Mouse (Mus musculus) stomach, embryonic 16.5 days (tissue): Measurements from ENCODE around the gene Atp9a. TPM values are rescaled to one million over a fixed set of nuclear protein-coding genes. Genes with fewer than 3 reads are reported as not detected.
A peak's percentile ranks its signal among the peaks of the same experiment; 100 is the strongest.

Experiments used
- ATAC-seq: fragments of 200-750 bp; cut with Nextera tagmentation; 2 replicates; pipeline ENCODE4 v1.8.0; 2017; ENCODE audit warnings: moderate number of reproducible peaks, moderate TSS enrichment; ENCODE audit not compliant: insufficient read depth, low FRiP score
- H3K27ac ChIP-seq: fragments of 300-500 bp; sonication (generic); 2 replicates; pipeline ENCODE4 v1.5.1; 2014; ENCODE audit warnings: low read length
- H3K27me3 ChIP-seq: fragments of 300-500 bp; sonication (generic); 2 replicates; pipeline ENCODE4 v1.6.1; 2014; ENCODE audit warnings: low read length, control low read depth, mixed read lengths; ENCODE audit not compliant: control insufficient read depth, insufficient read depth
- H3K36me3 ChIP-seq: fragments of 300-500 bp; sonication (generic); 2 replicates; pipeline ENCODE4 v1.6.1; 2014; ENCODE audit warnings: low read length; ENCODE audit not compliant: control insufficient read depth, insufficient read depth
- H3K4me1 ChIP-seq: fragments of 300-500 bp; sonication (generic); 2 replicates; pipeline ENCODE4 v1.6.1; 2014; ENCODE audit warnings: low read length, control low read depth, mixed read lengths; ENCODE audit not compliant: control insufficient read depth, insufficient read depth
- H3K4me2 ChIP-seq: fragments of 300-500 bp; sonication (generic); 2 replicates; pipeline ENCODE4 v1.6.1; 2014; ENCODE audit warnings: low read depth, low read length, mixed read lengths
- H3K4me3 ChIP-seq: fragments of 300-500 bp; sonication (generic); replicated peaks from 2 replicates; pipeline ENCODE4 v1.5.1; 2014; ENCODE audit warnings: mild to moderate bottlenecking, low read length
- H3K9ac ChIP-seq: fragments of 300-500 bp; sonication (generic); 2 replicates; pipeline ENCODE4 v1.6.1; 2014; ENCODE audit warnings: low read length
- H3K9me3 ChIP-seq: fragments of 300-500 bp; sonication (generic); replicated peaks from 2 replicates; pipeline ENCODE4 v1.6.1; 2016; ENCODE audit warnings: low read length, control low read depth; ENCODE audit not compliant: control insufficient read depth
- WGBS: fragments of 180-500 bp; shearing (Covaris S2); extraction: QIAGEN DNeasy Blood & Tissue Kit; methylation state at CpG from one replicate; pipeline ENCODE4 v1.1.7; 2014; 5-methylcytosine and 5-hydroxymethylcytosine counted together
- polyA plus RNA-seq: library from polyadenylated mRNA; unstranded; fragments of >200 nt; fragmentation: Nextera tagmentation; extraction: Ambion mirVana; gene quantifications from 2 replicates; pipeline ENCODE4 v1.2.1, GENCODE M21; 2015

Atp9a gene
- polyA plus RNA-seq, 1 experiment from 2014 or later = 19.4 TPM

DNA sequence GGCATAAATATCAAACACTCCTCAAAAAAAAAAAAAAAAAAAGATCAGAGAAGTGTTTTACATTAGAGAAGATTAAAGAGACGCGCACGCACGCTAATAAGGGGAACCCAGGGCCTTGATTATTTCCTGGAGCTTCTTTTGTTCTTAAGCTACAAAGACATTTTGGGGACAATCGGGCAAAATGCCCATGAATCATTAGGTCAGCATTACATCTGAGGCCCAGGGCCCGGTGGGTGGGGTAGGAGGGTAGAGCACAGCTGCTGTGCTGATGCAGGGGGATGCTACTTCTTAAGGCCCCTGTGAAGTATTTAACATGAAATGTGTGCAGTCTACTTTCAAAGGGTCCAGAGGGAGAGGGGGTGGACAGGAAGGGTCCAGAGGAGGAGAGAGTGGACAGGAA, 97.4 kb downstream of the Atp9a start:
- Histone ChIP-seq H3K36me3 (no peaks in the 10 kb centered on the region), H3K4me3 (no peak overlapping the region), H3K27ac (no peak overlapping the region), H3K4me2 (no peak overlapping the region), H3K27me3 (no peaks in the 10 kb centered on the region), H3K9me3 (no peaks in the 10 kb centered on the region), H3K4me1 (no peaks in the 10 kb centered on the region), H3K9ac (no peak overlapping the region)
- no peak for ATAC-seq
- WGBS = 82% methylated on average over 6 of the region's 6 CpGs

DNA sequence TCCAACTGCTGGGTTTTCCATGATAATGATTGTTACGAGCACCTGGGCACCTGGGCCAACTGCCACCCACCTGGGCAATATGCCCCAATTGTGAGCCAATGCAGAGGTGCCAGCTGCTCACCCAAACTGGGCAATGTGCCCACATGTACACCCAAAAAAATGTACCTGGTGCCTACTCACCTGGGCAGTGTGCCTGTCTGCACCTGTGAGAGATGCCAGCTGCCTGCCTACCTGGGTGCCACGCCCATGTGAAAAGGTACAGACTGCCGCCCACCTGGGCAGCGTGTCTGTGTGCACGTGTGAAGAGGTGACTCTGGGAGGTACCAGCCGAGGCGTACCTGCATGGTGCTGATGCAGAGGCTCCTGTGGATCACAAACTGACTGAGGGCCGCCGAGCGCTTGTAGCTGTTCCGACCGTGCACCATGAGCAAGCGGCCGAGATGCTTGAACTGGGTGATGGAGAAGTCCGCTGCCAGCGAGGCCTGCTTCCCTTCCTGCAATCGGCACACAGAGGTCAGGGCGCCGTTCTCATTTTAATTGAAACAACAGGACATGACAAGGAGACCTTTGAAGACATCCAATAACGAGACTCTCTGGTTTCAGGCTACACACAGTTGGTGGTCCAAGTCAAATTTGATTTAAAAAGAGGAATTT, 98.6 kb downstream of the Atp9a start:
- no peak for ATAC-seq
- Histone ChIP-seq H3K4me1 (no peaks in the 10 kb centered on the region), H3K9me3 (no peaks in the 10 kb centered on the region), H3K27me3 (no peaks in the 10 kb centered on the region), H3K4me3 (no peak overlapping the region), H3K36me3 (no peaks in the 10 kb centered on the region), H3K27ac (no peak overlapping the region), H3K9ac (no peak overlapping the region), H3K4me2 (no peak overlapping the region)
- 90% methylated on average over 20 of the region's 20 CpGs for WGBS

DNA sequence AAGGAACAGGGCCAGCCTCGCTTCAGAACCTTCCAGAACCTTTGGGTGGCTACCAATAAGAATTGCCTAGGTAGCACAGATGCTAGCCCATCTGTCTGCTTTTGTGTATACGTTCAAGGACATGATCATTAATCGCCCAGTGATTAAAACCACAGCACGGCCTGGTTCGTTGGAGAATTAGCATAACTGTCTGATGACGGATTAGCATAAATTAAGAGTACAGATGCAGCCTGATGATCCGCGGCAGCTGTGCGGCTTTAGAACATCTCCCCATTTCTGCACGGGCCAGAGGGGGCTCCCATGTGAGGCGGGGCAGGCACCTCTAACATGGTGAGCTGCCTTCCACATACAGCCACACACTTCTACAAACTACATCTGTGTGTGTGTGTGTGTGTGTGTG, 100.0 kb downstream of the Atp9a start:
- no peaks in the 10 kb centered on the region for H3K4me1 ChIP-seq
- H3K27me3 ChIP-seq = no peaks in the 10 kb centered on the region
- H3K4me2 ChIP-seq = no peak overlapping the region
- H3K4me3 ChIP-seq = no peak overlapping the region
- no peak overlapping the region for H3K9ac ChIP-seq
- 63% methylated on average over 11 of the region's 11 CpGs for WGBS
- H3K9me3 ChIP-seq = no peaks in the 10 kb centered on the region
- ATAC-seq = no peak
- no peaks in the 10 kb centered on the region for H3K36me3 ChIP-seq
- no peak overlapping the region for H3K27ac ChIP-seq

DNA sequence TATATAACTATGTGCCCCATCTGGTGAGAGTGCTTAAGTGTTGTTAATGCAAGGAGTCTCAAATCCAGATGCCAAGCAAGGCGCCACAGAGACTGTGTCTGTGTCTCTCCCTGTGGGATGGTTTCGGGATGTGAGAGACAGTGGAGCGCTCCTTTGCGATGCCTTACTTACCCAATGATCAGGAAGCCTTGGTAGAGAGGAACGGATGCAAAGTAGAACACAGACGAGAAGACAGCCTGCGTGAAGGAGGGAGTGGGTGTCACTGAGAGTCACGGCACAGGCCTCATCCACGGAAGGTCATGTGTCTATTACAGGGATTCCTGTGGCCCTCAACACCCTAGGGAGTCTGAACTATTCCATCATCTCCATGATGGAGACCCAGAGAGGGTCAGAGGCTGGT, 101.7 kb downstream of the Atp9a start:
- no peak for ATAC-seq
- Histone ChIP-seq H3K36me3 (no peaks in the 10 kb centered on the region), H3K4me2 (no peak overlapping the region), H3K9me3 (no peaks in the 10 kb centered on the region), H3K4me1 (no peaks in the 10 kb centered on the region), H3K27ac (no peak overlapping the region), H3K9ac (no peak overlapping the region), H3K4me3 (no peak overlapping the region), H3K27me3 (no peaks in the 10 kb centered on the region)
- 90% methylated on average over 9 of the region's 9 CpGs for WGBS

DNA sequence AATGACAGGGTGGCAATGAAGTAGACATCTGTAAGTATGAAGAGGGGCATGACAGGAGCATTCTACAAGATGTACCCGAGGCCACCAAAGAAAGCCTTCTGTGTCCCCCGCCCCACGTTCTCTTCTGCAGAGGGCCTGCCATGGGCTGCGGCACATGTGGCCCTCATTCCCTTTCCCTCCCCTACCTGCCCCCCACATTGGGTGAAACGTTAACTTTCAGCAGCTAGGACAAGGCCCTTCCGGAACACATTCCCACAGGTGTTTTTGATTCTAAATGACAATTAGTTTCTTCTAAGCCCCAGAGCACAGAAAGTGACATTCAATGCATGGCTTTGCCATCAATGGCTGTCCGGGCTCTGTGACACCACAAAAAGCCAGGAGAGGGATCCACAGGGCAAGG, 107.3 kb downstream of the Atp9a start:
- 86% methylated on average over 7 of the region's 7 CpGs for WGBS
- no peaks in the 10 kb centered on the region for H3K36me3 ChIP-seq
- no peak overlapping the region for H3K27ac ChIP-seq
- H3K9ac ChIP-seq = no peak overlapping the region
- H3K4me1 ChIP-seq = no peaks in the 10 kb centered on the region; the same call in 1 of the 2 replicates
- no peak overlapping the region for H3K4me2 ChIP-seq
- no peak overlapping the region for H3K4me3 ChIP-seq
- H3K27me3 ChIP-seq = no peaks in the 10 kb centered on the region
- no peak for ATAC-seq
- no peaks in the 10 kb centered on the region for H3K9me3 ChIP-seq

DNA sequence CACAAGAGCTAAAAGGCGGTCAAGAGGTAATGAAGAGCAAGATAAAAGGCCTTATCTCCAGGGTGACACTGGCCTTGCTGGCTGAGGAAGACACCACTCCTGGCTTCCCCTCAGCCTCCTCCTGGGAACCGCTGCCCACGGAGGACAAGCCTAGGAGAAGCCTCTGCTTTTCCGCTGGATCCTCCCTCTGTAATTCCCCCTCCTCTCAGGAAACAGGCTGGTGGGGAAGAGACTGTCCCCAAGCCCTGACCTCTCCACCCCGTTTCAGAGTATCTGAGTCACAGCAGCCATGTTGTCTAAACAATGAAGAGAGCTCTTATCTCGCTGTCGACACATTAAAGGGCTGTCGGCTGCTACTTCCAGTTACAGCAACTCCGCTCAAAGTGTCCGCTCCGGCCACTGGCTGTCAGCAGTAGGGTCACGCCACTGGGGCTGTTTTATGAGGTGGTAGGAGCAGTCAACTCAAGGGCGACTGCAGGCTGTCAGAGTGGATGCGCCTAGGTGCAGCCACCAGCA, 108.8 kb downstream of the Atp9a start:
- H3K4me2 ChIP-seq = no peak overlapping the region
- no peaks in the 10 kb centered on the region; the same call in 1 of the 2 replicates for H3K4me1 ChIP-seq
- H3K27ac ChIP-seq = no peak overlapping the region
- no peak for ATAC-seq
- H3K27me3 ChIP-seq = no peaks in the 10 kb centered on the region
- 26% methylated on average over 14 of the region's 14 CpGs for WGBS
- no peak overlapping the region for H3K9ac ChIP-seq
- no peaks in the 10 kb centered on the region for H3K36me3 ChIP-seq
- no peak overlapping the region for H3K4me3 ChIP-seq
- H3K9me3 ChIP-seq = no peaks in the 10 kb centered on the region

DNA sequence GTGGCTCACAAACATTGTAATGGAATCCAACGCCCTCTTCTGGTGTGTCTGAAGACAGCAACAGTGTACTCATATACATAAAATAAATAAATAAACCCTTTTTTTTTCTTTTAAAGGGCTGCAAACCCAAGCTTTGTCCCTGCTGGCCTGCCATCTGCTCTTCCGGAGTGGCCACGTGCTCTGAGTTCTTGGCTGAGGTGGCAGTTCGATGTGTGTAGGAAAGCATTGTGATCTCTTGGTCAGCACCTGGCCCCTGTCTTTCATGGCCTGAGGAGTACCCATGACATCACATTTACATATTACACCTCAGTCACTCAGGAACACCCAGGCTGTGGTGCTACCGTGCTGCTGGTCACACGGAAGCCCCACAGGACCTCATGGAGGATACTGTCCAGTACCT, 109.7 kb downstream of the Atp9a start:
- Histone ChIP-seq H3K4me1 (no peaks in the 10 kb centered on the region; the same call in 1 of the 2 replicates), H3K9me3 (no peaks in the 10 kb centered on the region), H3K4me3 (no peak overlapping the region), H3K27ac (no peak overlapping the region), H3K27me3 (no peaks in the 10 kb centered on the region), H3K9ac (no peak overlapping the region), H3K36me3 (no peaks in the 10 kb centered on the region), H3K4me2 (no peak overlapping the region)
- 73% methylated on average over 6 of the region's 6 CpGs for WGBS
- ATAC-seq = no peak

DNA sequence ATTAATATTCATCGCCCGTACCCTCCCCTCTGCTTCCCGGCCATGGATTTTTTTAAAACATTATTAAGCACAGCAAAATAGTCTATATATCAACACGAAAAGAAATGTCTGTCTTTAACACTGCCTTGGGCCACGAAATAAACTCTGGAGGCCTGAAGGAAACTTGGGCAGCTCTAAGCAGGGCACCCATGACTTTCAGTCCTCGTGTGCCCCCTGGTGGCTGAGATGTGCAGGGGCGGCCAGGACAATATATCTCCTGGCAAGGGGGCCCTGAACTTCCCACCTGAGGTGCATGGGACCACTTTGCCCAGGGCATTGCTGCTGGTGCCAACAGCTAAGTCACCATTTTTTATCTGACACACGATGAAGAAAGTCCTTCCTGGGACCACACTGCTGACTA, 113.4 kb downstream of the Atp9a start:
- ATAC-seq = peak; percentile 73
- 22% methylated on average over 8 of the region's 8 CpGs for WGBS

DNA sequence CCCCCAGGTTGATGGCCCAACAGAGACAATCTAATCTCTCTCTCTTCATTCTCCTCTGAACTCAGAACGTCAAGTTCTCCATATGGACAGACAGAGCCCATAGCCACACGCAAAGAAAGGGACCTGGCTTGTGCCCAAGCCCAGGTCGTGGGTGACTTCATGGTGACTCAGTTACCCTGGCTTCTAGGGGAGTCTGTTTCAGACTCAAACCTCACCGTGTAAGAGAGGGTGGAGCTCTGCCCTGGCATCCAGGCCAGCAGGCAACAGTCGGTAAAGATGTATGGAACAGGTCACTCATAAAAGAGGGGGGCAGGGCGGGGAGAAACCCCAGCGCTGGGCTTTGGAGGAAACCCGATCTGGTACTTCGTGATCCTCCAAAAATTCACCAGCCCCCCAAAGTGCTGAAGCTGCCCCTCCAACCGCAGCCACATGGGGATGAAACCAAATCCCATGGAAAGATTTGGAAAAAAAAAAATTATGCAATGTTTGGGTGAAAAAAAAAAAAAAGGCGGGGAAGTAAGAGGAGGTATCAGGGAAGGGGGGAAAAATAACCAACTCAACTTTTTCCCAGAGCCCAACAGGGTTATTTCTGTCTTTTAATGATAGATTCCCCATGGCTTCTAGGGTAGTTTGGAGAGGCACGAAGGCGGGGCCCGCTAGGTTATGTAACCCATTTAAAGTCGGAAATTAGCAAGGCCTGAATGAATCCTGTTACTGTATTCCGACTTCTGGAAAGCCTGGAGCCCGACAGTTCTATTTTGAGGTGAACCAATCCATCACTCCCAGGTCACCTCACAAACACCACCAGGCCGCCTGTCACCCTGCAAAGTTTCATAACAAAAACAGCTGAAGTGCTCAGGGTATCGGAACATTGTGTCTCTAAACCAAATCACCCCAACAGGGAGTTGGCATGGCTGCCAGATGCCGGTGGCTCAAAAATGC, 114.1 kb downstream of the Atp9a start:
- Histone ChIP-seq H3K4me3 (no peak overlapping the region), H3K9ac (no peak overlapping the region), H3K4me1 (no peaks in the 10 kb centered on the region), H3K27ac (no peak overlapping the region), H3K9me3 (no peaks in the 10 kb centered on the region), H3K27me3 (no peaks in the 10 kb centered on the region), H3K4me2 (no peak overlapping the region), H3K36me3 (no peaks in the 10 kb centered on the region)
- no peak for ATAC-seq
- WGBS = 61% methylated on average over 20 of the region's 20 CpGs

More for the DNA sequence above, 113.4 kb downstream of the Atp9a start:
- no peak overlapping the region for H3K9ac ChIP-seq
- H3K27ac ChIP-seq = no peak overlapping the region
- H3K9me3 ChIP-seq = no peaks in the 10 kb centered on the region
- H3K27me3 ChIP-seq = no peaks in the 10 kb centered on the region
- H3K4me1 ChIP-seq = no peaks in the 10 kb centered on the region; the same call in 1 of the 2 replicates
- H3K36me3 ChIP-seq = no peaks in the 10 kb centered on the region
- H3K4me3 ChIP-seq = no peak overlapping the region
- H3K4me2 ChIP-seq = no peak overlapping the region
